Mouse (Mus musculus) CD8-positive naive resting alpha-beta T cell, adult 2 months (primary cell): ENCODE results near the gene Itgb3bp.

ENCODE experiments used
- DNase-seq, 2 experiments: peaks; one replicate each; pipeline ENCODE4 v3.0.0; 2022; ENCODE audit warnings: low read depth in 2 of 2, low spot score in 2 of 2

The Itgb3bp gene

GRCm38 (mm10) chr4:99929613-99930517 lies at the start of gene Itgb3bp:
Gene Itgb3bp (minus strand): TSS chr4:99929813.
- peak in 1 of 2 experiments; percentile 2 for DNase-seq

GRCm38 (mm10) chr4:99979326-99979725 lies 49.7 kb upstream of the Itgb3bp start:
- no peak for DNase-seq

DNA sequence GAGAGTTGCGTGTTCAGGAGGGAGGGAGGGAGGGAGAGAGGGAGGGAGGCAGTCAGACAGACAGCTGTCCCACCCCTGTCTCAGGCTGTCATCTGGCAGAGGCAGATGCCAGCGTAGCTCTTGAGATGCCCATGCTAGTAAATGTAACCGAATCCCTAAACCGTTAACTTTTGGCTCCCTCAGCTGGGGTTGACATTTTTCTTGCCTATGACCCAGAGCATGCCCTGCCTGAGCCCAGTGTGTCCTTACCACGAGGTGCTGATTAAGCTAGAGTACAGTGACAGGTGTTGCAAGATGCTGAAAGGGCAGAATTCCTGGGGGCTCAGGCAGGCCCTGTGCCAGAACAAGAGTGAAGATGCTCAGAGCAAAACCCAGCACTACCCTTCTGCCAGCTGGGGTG lies 44.8 kb upstream of the Itgb3bp start:
- no peak for DNase-seq

DNA sequence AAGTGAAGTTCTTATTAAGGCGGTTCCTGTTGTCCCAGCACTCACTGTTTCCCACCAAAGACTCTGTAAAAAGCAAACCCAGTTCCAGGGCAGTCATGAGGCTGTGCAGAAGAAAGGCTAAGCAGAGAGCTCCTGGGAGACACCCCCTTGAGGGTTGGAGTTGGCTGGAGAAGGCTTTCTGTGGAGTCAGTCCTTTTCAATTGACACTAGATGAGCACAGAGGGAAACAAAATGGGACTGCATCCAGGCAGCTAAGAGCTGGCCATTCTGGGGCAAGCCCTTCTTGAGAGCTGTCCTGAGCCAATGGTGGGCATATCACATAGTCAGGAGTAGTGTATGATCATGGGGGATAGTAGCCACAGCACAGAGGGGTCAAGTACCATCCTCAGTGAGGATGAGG lies 44.3 kb upstream of the Itgb3bp start:
- DNase-seq: no peak

DNA sequence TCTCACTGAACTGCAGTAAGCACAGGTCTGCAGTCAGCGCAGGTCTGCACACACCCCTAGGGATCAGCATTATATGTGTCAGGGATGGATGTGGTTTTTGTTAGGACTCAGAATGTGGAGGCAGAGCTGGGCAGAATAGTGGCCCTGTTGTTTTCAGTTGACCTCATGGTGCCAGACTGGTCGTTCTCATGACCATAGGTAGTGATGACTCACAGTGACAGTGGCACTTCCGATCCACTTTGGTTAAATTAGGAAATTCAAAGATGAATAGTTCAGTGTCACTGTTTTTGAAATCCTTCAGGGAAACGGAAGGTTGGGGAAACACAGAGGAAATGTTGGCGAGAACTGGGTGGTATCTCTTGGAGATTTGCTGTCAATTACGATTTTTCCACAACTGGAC lies 43.3 kb upstream of the Itgb3bp start:
- DNase-seq: no peak

GRCm38 (mm10) chr4:99970097-99970496 lies 40.5 kb upstream of the Itgb3bp start:
- DNase-seq: no peak

DNA sequence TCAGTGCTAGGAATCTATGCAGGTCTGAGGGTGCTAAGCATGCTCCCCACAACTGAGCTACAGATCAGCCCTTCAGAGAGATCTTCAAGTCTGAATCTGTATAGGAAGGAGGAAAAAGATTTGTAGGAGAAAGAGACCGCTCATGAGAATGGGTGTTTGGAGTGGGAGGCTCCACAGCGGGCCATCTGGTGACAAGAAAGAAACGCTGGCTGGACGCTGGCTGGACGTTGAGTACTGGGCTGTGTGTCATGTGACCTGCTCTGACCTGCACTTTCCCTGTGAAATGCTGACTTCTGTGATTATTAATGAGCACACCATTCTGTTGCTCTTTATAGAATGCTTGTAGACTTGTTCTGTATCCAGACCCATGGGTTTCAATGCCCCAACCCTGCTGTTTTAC lies 39.7 kb upstream of the Itgb3bp start:
- no peak for DNase-seq

GRCm38 (mm10) chr4:99966555-99966954 lies 36.9 kb upstream of the Itgb3bp start:
- no peak for DNase-seq

GRCm38 (mm10) chr4:99959308-99959707 lies 29.7 kb upstream of the Itgb3bp start:
- no peak for DNase-seq

- no peak for DNase-seq
Observed at GRCm38 (mm10) chr4:99958084-99958815, 28.6 kb upstream of the Itgb3bp start.

DNA sequence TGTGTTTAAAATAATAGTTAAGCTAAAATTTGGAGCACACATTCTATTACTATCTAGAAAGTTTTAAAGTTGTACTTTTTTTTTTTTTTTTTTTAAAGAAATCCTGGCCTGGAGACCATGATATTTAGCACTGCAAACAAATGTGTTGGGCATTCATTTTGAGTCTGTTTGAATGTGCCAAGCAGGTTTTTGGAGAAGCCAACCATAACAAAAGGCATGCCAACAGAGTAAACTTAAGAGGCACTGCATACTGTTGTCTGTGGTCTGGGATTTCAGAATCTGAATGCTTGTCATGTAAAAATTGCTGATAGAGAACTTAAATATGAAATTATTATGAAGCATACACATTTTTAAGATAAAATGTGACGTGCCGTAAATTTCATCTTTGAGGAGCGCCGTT lies 27.6 kb upstream of the Itgb3bp start:
- DNase-seq: no peak

DNA sequence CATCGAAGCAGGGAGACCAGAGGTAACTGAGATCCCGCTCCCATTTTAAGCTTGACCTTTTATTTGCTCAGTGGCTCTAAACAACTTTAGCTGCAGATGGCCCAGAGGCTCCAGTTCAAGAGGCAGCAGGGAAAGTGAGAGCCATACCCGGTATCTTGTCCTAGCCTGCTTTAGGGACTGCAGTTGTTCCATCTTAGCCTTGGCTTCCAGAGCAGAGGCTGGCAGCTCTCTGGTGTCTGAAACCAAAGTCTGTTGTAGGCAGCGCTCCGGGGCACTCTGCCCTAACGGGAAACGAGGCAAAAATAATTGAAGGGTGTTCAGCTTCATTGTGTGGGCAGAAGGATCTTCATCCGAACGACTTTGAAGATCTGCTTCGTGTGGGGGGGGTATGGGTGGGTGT lies 25.8 kb upstream of the Itgb3bp start:
- no peak for DNase-seq

- no peak for DNase-seq
Observed at GRCm38 (mm10) chr4:99953904-99954303, 24.3 kb upstream of the Itgb3bp start.

DNA sequence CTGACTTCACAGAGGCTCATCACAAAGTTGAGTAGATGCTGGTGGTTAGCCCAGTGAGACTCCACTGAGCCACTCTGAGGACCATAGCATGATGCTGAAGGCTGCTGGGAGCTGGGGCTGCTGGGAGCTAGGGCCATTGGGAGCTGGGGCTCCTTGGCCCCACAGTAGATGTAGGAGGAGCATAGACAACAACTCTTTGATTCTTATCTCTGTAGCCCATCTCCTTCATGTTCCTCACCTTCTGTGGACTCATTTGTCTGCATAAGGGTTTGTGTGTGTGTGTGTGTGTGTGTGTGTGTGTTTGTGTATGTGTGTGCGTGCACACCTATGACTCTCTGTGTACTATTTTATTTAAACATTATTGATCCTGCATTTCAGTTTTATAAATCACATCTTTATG lies 18.3 kb upstream of the Itgb3bp start:
- no peak for DNase-seq

DNA sequence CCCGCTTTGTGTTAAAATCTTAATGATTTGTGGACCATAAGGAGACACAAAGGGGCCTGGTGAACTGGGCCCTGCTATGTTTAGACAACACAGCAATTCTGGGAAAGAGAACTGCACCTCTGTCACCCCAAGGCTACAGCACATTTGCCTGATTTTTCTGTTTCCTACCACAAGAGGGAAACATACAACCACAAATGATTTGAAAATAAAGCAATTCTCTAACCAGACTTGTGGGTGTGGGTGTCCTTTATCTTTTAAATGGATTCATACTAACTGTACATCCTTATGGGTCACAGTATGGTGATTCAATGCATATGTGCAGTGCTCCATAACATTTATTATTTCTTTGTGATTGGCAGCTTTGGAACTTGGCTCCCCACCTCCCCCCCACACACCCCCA lies 17.6 kb upstream of the Itgb3bp start:
- DNase-seq: no peak

GRCm38 (mm10) chr4:99946516-99946915 lies 16.9 kb upstream of the Itgb3bp start:
- no peak for DNase-seq

DNA sequence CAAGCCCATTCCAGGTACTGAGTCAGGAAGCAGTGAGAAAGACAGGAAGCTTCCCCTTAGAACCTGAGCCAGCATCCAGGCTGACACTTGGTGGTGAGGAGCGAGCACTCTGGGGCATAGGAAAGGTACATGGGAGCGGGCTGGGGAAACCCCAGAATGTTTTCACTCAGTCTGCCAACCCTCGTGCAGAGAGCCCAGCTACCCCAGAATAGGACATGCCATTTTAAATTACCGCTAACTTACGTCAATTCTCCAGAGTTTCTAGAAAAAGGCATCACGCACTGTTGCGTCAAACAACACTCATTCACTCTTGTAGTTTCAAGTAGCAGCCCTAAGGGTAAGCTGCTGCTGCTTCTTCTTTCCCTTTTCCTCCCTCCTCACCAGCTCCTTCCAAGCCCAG lies 15.4 kb upstream of the Itgb3bp start:
- no peak for DNase-seq

DNA sequence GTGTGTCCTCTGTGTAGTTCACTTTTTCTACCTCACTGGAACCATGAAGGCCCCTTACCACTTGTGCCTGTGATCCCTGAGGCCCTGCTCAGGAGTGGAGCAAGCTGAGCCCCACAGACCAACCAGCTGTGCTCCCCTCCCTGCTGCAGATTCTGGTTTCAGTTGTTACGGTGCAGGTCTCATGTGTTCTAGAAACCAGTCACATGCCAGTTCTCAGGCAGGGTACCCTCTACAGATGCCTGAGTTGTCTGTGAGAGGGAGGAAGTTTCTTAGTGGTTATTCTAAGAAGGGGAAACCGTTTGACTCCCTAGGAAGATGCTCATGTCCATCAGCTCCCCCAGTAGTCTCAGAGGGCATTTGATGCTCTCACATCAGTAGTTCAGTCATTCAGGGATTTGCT lies 15.0 kb upstream of the Itgb3bp start:
- DNase-seq: no peak

DNA sequence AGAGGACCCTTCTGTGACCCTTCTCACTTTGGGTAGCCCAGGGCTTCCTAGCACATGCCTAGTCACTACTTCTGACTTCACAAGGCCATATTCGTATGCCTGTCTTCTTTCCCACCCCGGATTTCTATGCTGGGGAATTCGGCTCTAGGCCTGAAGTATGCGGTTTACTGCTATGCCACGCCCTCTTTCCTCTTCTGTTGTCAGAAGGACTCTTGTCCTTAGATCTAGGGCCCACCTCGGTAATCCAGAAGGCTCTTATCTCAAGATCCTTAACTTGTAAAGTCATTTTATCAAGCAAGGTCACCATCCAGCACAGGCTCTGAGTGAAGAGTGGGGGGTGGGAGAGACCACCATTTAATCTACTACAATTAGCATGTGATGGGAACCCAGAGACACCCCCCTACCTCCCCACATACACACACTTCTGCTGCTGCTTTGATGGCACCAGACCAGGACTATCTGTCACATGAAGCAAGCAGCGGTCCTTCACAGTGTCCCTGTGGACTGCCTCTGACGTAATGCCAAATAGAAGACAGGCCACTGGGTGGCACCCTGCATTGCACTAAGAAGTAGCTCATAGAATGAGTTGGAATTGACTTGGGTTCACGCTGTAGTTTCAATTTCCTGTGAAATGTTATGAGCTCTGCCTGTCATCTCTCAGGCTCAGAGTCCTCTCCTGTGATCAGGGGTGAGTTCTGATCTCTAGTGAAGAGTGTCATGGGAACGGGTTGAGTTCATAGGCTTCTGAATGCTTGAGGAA lies 12.2 kb upstream of the Itgb3bp start:
- DNase-seq: no peak

- DNase-seq: no peak
Observed at GRCm38 (mm10) chr4:99939711-99940505, 10.3 kb upstream of the Itgb3bp start.

DNA sequence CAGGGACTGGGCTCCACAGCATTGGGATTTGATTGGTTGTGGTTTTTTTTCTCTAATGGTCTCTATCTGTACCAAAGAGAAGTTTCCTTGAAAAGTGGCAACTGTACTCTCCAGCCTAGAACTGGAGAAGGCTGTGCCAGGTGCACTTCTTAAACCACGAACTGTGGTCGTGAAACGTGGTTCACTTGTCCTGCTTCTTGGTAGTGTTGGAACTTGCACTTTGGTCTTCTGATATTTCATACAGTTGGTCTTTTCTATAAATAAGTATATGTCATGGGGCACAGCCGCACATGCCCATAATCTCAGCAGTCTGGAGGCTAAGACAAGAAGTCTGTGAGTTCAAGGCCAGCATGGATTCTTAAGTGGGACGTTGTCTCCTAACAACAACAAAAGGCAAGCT lies 6.7 kb upstream of the Itgb3bp start:
- no peak for DNase-seq
